Mouse (Mus musculus) CD4-positive naive resting alpha-beta T cell, adult 76 days (primary cell): ENCODE measurements around the gene Lrpap1. TPM values are rescaled to one million over a fixed set of nuclear protein-coding genes. Genes with fewer than 3 reads are reported as not detected.

Experiments
- total RNA-seq: library from RNA; stranded (reverse); gene quantifications from one replicate; pipeline ENCODE4 v1.2.4, GENCODE M21; 2023

Lrpap1 gene
- 53.6 TPM for total RNA-seq

DNA sequence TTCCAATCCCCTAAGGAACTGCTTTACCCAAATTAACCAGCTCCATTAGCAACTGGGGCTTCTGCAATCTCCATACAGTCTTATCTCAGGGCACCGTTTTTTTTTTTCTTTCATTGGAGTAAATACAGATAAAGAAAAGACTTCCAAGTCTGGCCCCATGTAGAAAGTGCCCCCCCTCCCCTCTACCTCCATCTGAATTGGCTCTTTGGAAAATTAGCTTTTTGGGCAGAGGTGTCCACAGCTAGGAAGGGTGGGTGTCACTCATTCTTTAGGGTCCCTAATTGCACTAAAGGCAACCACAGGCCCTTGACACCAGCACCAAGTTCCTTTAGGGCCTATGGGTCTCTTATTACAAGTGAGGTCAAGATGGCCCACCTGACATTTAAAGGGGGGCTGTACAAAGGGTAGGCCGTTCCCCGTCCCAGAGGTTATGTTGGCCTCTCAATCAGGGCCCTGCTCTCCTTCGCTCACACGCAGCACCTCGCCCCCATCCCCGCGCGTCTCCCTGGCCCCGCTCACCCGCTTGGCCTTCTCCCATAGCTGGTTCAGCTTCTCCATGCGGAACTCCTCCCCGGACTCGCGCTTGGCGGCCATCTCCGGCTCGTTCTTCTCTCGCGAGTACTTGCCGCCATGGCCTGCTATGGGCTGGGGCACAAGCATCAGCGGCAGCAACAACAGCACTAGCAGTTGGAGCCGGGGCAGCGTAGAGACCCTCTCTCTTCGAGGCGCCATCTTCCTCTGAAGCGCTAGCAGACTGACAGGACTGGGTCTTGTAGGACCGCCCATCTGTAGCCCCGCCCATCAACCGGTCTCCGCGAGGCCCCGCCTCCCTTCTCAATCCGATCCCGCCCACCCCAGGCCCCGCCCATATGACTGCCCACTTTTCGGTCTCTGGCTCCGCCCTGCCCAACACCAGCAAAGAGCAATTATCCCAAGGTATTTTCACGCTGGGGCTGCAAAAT is at the start of gene Lrpap1:
Gene Lrpap1, minus strand, starts transcription at position 807 of the 962 bp plus-strand sequence.

DNA sequence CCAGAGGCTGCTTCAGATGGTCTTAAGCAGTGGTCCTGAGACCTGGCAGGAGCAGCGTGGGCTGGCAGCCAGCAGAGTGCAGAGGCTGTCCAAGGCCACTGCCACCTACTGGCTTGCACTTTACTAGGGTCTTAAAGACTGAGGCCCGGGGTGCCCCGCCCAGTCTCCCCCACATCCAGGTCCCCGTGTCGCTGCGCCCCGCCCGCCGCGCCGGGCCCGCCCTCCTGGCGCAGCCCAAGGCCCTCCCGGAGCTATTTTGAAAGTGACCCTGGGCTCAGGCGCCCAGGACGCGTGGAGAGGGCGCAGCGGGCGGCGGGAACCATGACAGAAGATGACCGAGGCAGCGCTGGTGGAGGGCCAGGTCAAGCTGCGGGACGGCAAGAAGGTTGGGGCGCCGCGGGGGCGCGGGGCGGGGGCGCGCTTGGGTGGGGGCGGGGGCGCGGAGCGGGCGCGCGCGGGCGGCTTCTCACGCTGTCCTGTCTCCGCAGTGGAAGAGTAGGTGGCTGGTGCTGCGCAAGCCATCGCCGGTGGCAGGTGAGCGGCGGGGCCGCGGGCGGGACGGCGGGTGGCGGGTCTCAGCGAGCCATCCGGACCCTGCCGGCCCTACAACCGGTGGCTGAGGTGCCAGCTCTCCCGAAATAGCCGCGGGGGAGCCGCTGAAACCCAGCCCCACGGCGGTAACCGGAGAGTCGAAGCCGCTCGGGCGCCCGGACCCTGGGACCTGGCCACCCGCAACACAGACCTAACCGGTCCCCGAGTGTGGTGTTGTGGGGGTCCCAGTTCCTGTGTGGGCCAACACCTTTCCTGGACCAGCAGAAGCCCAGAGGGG is 48.7 kb downstream of the Lrpap1 start, which contains the start of gene Dok7:
Gene Dok7, plus strand, starts transcription at position 163 of the 829 bp plus-strand sequence.

Other genes with a start within 250 kb of the Lrpap1 start
- 3.2 TPM for gene Msantd1, start 197.8 kb downstream of the Lrpap1 start, total RNA-seq
- gene Rgs12, start 156.3 kb downstream of the Lrpap1 start, total RNA-seq, result 3.7 TPM
- gene Hgfac, start 64.3 kb downstream of the Lrpap1 start, total RNA-seq, result not detected
- not detected for gene Dok7, start 49.0 kb downstream of the Lrpap1 start, total RNA-seq
- not detected for gene Adra2c, start 172.6 kb upstream of the Lrpap1 start, total RNA-seq